Mouse (Mus musculus) lung, adult 2 months (tissue): ENCODE results near the gene A630076J17Rik. TPM values are rescaled to one million over a fixed set of nuclear protein-coding genes. Genes with fewer than 3 reads are reported as not detected.

ENCODE experiments used
- DNase-seq: peaks from one replicate; pipeline ENCODE4 v3.0.0; 2022
- H3K4me1 ChIP-seq: fragments of 200-500 bp; 2 replicates; pipeline ENCODE4 v1.6.1; 2011; ENCODE audit warnings: low read length; ENCODE audit not compliant: control insufficient read depth, insufficient read depth
- H3K4me3 ChIP-seq: fragments of 200-500 bp; replicated peaks from 2 replicates; pipeline ENCODE3; 2011; ENCODE audit warnings: low read depth, mild to moderate bottlenecking, control low read depth, low read length; ENCODE audit errors: extremely low read depth
- CTCF ChIP-seq: fragments of 200-500 bp; IDR thresholded peaks from 2 replicates; pipeline ENCODE4 v1.5.1; 2011; ENCODE audit warnings: mild to moderate bottlenecking, low read length, control low read depth; ENCODE audit not compliant: insufficient read depth
- POLR2A ChIP-seq: fragments of 200-500 bp; IDR thresholded peaks from 2 replicates; pipeline ENCODE4 v1.6.1; 2011; ENCODE audit warnings: low read depth, mild to moderate bottlenecking, control low read depth, low read length, borderline replicate concordance; ENCODE audit errors: extremely low read depth
- WGBS: fragments of 180-500 bp; shearing (Covaris S2); methylation state at CpG from one replicate; pipeline ENCODE4 v1.1.7; 2018; 5-methylcytosine and 5-hydroxymethylcytosine counted together
- polyA plus RNA-seq: library from polyadenylated mRNA; depleted of rRNA; stranded (reverse); fragments of >200 nt; gene quantifications from 2 replicates; pipeline ENCODE4 v1.2.3, GENCODE M21; 2012; rRNA removed

A630076J17Rik gene
- polyA plus RNA-seq, 1 experiment: not detected

DNA sequence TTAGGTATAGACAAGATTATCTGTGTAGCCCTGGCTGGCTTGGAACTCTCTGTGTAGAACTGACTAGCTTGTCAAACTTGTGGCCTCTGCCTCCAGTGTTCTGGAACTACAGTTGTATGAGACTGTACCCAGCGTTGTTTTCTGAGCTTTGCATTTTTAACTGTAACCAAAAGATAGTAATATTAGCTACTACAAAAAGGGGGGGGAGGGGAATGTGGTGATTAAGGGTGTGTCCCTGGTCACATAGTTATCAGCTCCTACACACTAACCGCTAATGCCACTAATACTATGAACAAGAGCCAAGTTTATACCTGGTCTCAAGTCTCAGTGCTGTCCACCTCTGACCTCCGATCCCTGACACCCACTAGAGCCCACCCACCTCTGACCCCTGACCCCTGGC is 42.0 kb downstream of the A630076J17Rik start:
- no peak overlapping the region for H3K4me3 ChIP-seq
- H3K4me1 ChIP-seq: no peaks in the 10 kb centered on the region
- TF ChIP-seq POLR2A (no peak), CTCF (no peak)
- WGBS: 91% methylated on average over 3 of the region's 3 CpGs
- DNase-seq: no peak

DNA sequence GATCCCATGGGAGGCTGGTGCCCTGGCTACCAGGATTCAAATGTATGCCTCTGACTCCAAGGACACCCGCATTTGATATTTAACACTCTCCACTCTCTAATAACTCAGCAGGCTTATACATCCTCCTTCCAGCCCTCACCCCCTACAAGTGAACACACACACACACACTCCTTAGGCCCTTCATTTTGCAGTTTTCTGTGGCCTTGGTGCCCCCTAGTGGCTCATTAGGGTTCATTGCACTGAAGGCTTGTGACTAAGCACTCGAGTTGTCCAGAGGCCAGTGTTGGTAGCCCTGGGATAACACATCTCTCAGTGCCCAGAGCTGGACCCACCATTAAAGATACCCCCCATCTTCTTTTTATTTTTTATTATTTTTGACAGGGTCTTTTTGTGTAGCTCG is 43.4 kb downstream of the A630076J17Rik start:
- Histone ChIP-seq H3K4me3 (no peak overlapping the region), H3K4me1 (peaks cover 2% of the 10 kb centered on the region; the same call in 1 of the 2 replicates)
- WGBS: 11% methylated on average over 3 of the region's 3 CpGs
- DNase-seq: peak; percentile 40
- peak; percentile 76 for TF ChIP-seq CTCF
- no peak for TF ChIP-seq POLR2A

DNA sequence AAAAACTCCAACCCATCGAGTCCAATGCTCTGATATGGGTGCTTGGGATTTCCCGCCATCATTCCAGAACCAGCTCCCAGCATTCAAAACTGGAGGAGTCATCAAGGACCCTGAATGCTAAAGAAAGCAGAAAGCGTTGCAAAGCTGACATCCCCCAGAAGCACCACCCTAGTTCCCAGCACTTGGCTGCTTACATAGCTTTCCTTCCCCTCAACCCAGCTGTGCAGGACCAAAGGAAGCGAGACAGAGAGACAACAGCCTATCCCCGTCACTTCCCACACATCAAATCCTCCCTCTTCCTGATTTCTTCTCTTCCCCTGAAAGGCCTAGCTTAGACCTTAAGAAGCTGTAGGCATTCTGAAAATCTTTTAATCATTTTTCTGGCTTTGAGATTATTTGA is 44.9 kb downstream of the A630076J17Rik start:
- TF ChIP-seq CTCF: no peak
- TF ChIP-seq POLR2A: no peak
- WGBS: 58% methylated on average over 5 of the region's 5 CpGs
- Histone ChIP-seq H3K4me1 (peaks cover 7% of the 10 kb centered on the region), H3K4me3 (no peak overlapping the region)
- no peak for DNase-seq

DNA sequence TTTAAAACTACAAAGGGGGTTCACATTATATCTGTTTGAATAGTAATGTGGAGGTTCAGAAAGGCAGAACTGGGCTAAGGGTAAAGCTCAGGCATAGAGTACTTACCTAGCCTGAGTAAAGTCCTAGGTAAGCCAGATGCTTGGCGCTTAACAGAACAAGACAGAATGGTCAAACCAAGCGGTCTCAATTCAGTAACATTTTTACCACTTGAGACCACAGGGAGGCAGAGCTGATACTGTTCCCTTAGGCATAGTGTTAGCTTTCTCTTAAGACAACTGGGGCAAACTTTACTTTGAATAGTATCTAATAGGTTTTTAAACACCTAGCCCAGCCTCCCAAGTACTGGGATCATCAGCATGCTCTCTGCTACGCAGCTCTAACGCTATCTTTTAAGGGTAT is 45.6 kb downstream of the A630076J17Rik start:
- TF ChIP-seq CTCF: no peak
- TF ChIP-seq POLR2A: no peak
- DNase-seq: no peak
- Histone ChIP-seq H3K4me3 (no peak overlapping the region), H3K4me1 (peaks cover 7% of the 10 kb centered on the region)
- 67% methylated on average over 4 of the region's 4 CpGs for WGBS

DNA sequence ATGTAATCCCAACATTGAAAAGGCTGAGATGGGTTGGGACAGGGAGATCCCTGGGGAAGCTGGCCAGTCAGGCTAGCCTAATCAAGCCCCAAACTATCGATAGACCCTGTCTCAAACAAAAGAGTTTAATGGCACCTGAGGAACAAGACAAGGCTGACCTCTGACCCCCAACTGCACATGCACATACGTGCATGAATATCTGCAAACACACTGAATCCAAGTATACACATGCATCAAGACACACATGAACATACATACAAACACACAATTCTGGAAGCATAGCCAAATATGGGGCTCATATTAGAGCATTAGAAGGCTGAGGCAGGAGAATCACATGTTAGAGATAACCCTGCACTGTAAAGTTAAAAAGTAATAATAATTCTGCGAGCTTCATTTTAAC is 46.2 kb downstream of the A630076J17Rik start:
- no peak for DNase-seq
- no peak for TF ChIP-seq POLR2A
- TF ChIP-seq CTCF: no peak
- 86% methylated on average over 3 of the region's 3 CpGs for WGBS
- H3K4me3 ChIP-seq: no peak overlapping the region
- H3K4me1 ChIP-seq: peaks cover 7% of the 10 kb centered on the region

DNA sequence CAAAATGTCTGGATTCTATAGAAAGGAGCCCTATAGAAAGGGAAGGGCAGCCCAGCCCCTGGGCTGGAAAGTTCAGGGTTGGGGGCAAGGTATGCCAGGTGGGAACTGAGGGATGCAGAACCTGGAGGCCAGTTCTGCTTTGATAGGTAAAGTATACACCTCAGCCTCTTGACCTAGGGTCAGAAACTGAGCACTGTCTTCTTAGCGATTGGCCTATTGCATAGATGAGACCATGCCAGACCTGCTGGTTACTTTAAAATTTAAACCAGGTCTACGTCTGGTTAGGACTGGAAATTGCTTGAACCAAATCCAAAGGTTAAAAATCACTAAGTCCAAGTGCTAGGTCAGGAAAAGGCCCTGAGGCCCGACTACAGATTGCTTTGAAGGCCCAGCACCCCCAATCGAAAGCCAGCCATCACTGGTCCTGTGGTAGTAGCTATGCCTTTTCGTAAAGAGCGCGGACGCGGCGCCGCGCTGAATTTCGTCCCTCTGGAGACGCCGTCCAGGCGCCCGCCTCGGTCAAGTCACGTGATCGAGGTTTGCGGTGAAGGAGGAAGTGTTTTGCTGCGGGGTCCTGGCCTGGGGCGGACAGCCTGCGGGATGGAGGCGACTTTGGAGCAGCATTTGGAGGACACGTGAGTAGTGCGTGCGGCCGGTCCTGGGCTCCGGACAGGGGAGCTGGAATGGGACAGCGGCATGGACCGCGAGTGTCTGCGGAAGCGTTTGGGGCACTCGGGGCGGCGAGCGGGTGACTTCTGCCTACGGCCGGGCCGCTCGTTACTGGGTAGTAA is 48.3 kb downstream of the A630076J17Rik start, which contains the start of gene Lamtor5:
Gene Lamtor5, plus strand, starts transcription at position 380 of the 791 bp plus-strand sequence.
- TF ChIP-seq CTCF (no peak), POLR2A (peak; percentile 69; the same call in 1 of the 2 replicates)
- Histone ChIP-seq H3K4me3 (peak within 1 kb of the TSS; percentile 95), H3K4me1 (peaks cover 7% of the 10 kb centered on the region)
- 2% methylated on average over 43 of the region's 43 CpGs for WGBS
- DNase-seq: peak; percentile 90

Other genes with a start within 250 kb of the A630076J17Rik start
- 16.6 and 18.2 TPM in 2 replicates for gene Kcna3, start 194.4 kb upstream of the A630076J17Rik start, polyA plus RNA-seq
- gene Kcna2, start 129.5 kb upstream of the A630076J17Rik start, polyA plus RNA-seq: 2.1 and 3.3 TPM in 2 replicates
- gene Kcna10, start 47.6 kb upstream of the A630076J17Rik start, polyA plus RNA-seq: not detected in 2 replicates
- 0.25 and 0.27 TPM in 2 replicates for gene Cym, start 8.9 kb upstream of the A630076J17Rik start, polyA plus RNA-seq
- gene Prok1, start 9.1 kb downstream of the A630076J17Rik start, polyA plus RNA-seq: 0.19 TPM in 1 of 2 replicates, not detected in the other
- 85.9 and 111 TPM in 2 replicates for gene Lamtor5, start 48.2 kb downstream of the A630076J17Rik start, polyA plus RNA-seq
- 0.19 and 0.44 TPM in 2 replicates for gene Slc16a4, start 60.6 kb downstream of the A630076J17Rik start, polyA plus RNA-seq
- gene Rbm15, start 103.1 kb downstream of the A630076J17Rik start, polyA plus RNA-seq: 5.4 and 6.0 TPM in 2 replicates
- 0.50 and 1.1 TPM in 2 replicates for gene Kcnc4, start 228.9 kb downstream of the A630076J17Rik start, polyA plus RNA-seq